Mouse (Mus musculus) megakaryocyte, embryonic 14.5 days (primary cell): ENCODE results near the gene Cdk16.

Experiments
- FLI1 ChIP-seq: IDR thresholded peaks from 2 replicates; pipeline ENCODE4 v1.6.1; 2012; ENCODE audit warnings: low read length, inconsistent platforms, mixed read lengths
- GATA1 ChIP-seq: IDR thresholded peaks from 3 replicates; pipeline ENCODE4 v1.6.1; 2012; ENCODE audit warnings: mixed read lengths, low read length, inconsistent platforms, borderline replicate concordance

DNA sequence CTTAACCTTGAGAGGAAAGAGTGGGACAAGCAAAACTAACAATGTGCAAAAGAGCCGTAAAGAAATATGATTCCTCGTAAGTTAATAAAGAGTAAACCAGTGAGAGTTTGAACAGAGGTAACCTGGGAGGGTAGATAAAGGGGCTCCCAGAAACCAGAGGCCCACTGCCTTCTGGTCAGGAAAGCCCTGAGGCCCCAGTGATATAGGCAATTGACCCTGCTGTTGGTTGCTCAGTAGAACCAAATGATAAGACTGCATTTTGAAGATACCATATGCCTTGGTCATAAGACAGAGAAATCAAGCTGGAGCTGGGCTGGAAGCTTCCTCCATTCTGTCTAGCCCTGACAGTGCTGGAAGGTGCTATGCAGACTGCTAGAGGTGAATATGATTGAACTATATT, 61.1 kb downstream of the Cdk16 start:
- TF ChIP-seq GATA1 (no peak), FLI1 (no peak)
